Mouse (Mus musculus): ENCODE data around the gene Tmem223. TPM values are rescaled to one million over a fixed set of nuclear protein-coding genes. Genes with fewer than 3 reads are reported as not detected.

The Tmem223 gene
- total RNA-seq (2023), result 20.3 and 22.0 TPM in 2 replicates

DNA sequence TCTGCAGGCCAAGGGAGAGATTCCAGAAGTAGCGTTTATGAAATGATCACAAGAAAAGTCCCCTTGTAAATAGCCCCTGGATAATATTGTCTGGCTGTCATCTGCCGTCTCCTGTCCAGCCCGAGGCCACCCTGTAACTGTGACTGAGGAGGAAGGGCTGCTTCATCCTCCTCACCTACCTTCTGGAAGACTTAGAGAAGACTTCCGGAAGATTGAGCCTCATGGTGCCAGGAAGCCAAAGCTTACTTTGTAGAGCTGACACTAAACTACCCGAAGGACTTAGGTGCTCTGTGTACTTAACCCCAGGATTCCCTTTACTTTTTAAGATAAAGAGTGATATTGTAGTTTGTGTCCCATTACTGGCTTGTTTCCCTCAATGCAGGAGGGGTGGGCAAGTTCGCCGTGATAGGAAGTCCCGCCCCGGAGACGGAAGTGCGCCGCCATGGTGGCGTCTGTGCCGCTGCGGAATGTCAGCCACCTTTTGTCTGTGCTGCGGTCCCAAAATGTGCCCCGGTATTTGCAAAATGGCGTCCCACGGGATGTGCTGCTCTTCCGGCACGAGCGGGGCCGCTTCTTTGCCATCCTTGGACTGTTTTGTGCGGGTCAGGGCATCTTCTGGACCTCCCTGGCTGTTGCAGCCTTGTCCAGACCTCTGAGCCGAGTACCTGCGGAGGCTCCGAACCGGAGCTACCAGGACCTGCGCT lies at the start of gene Tmem223:
Gene Tmem223 (plus strand): TSS at position 430 of the 704 bp plus-strand sequence.

DNA sequence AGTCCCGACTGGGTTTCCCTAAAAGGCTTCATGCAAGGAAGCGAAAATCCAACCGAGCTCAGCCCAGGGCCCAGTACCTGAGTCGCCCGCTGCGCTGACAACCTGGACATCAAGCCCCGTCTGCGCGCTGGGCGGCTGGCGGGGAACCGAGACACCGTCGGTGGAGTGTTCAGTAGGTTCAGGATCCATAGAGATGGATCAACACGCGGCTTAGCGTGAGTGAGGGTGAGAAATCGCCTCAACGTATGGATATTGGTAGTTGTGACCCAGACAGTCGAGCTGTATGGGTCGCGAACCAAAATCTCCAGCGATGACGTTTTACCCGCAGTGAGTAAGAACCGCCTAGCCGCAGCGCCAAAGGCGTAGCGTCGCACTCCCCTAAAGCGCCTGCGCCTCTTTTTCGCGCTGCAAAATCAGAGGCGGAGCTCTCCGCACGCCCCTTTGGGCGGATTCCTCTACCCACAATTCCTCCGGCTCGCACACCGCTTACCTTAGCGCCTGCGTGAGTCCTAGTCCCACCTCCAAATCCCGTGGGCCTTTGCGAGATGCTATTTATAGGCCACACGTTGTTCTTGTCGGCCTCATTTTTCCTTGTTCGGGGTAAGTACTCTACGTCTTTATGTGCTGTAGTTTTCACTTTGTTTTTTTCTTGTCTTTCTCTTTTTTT lies 47.8 kb upstream of the Tmem223 start, which contains the start of gene Slc3a2:
Gene Slc3a2 (minus strand): TSS at position 463 of the 667 bp plus-strand sequence.

GRCm38 (mm10) chr19:8735389-8736159 lies 35.2 kb upstream of the Tmem223 start, which contains the start of gene Wdr74:
Gene Wdr74, plus strand, starts transcription at chr19:8735827.

GRCm38 (mm10) chr19:8740603-8741002 lies 30.2 kb upstream of the Tmem223 start, which contains the start of gene 1700092M07Rik:
Gene 1700092M07Rik, plus strand, starts transcription at chr19:8740718.

DNA sequence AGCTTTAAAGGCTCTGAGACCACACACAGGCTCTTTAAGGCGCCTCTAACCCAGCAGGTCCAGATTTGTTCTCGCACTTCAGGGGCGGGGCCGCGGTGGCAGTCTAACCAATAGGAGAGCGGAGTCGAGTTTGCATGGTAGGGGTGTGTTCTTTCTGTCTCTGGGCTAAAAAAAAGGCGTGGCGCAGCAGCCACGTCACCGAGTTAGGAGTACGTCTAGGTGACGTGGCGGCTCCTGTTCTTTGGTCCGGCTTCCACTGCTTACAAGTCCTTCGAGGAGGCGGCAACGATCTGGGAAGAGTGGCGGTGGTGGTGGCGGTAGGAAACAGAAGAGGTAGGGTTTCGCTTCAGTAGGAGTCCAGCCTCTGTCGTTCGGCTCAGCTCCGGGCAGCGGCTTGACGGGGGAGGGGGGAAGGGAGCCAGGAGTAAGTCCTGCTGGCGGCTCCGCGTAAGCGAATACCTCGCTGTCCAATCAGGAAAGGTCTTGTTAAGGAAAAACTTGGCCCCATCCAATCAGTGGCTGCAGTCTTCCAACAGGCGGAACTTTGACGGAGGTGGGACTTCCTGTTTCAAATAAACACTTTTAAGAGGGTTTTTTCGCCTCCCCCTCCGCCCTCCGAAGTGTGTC lies 29.4 kb upstream of the Tmem223 start, which contains the start of gene Stx5a:
Gene Stx5a (plus strand): TSS at position 171 of the 627 bp plus-strand sequence.

GRCm38 (mm10) chr19:8756635-8757387 lies 14.0 kb upstream of the Tmem223 start, which contains the start of gene Nxf1:
Gene Nxf1, plus strand, starts transcription at chr19:8757073.

DNA sequence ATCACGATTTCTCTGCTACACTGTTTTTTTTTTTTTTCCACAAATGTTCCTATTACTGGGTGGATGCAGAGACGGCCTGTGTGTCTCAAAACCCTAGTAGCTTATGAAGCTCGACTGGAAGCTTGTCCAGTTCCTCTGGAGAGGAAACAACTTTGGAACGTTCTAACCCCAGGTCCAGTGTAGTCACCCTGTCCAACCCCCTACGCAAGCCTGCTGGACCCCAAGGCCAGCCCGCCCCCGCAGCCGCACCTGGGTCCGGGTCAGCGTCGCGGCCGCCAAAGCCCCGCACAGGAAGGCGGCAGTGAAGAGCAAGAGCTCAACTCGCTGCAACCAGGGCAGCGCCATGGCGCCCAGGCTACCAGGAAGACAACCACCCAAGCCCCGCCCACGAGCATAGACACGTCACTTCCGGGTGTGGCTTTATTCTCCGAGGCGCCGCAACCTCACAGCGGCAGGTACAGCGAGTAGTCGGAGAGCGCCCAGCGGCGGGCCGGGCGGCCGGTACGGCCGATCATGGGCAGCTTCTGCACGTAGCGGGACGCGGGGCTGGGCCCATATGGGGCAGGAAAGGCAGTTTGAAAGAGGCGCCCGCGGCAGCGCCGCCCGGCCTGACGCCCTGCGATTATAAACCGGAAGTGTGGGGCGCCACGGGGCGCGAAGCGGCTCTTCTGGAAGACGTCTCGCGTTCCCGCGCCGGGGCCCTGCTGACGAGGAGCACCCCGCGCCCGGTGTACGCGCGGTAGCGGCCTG lies 3.5 kb downstream of the Tmem223 start, which contains the start of gene Tmem179b:
Gene Tmem179b (minus strand): TSS at position 382 of the 750 bp plus-strand sequence.

GRCm38 (mm10) chr19:8786008-8786781 lies 15.4 kb downstream of the Tmem223 start, which contains the start of gene Taf6l:
Gene Taf6l, minus strand, starts transcription at chr19:8786417.

GRCm38 (mm10) chr19:8798264-8798946 lies 27.6 kb downstream of the Tmem223 start, which contains the start of gene Polr2g:
Gene Polr2g, minus strand, starts transcription at chr19:8798577.

GRCm38 (mm10) chr19:8802130-8802821 lies 31.5 kb downstream of the Tmem223 start, which contains the start of gene Zbtb3:
Gene Zbtb3, plus strand, starts transcription at chr19:8802555.

GRCm38 (mm10) chr19:8818801-8819595 lies 48.2 kb downstream of the Tmem223 start, which contains the start of gene Ttc9c:
Gene Ttc9c, minus strand, starts transcription at chr19:8819333.

DNA sequence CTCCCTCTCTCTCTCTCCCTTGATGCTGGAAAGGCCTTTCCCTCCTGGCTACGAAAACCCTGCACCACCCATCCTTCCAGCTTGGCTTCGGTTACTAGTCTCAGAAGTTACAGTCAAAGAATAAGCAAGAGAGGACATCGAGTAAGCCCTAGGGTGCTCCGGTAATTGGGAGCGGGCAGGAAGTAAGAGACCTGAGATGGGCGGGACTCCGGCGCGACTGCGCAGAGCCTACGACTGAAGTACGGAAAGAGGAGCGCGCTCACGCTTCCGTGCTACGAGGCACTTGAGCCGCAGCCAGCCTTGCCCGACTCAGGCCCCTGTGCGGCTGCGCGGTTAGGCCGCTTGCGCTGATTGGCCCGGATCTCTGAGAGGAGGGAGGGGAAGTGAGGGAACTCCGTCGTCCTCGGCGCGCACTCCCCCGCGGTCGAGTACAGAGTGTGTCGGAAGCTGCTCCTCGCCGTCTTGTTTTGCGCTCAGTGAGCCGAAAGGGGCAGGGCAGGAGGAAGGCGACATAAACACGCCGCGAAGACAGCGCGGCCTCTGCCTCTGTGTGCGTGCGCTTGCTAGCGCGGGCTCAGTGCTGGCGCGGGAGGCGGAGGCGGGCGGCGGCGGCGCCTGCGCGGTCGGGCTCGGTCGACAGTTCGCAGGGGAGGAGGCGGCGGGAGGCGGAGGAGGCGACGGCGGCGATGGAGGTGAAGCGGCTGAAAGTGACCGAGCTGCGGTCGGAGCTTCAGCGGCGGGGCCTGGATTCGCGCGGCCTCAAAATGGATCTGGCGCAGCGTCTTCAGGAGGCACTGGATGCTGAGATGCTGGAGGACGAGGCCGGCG lies 49.0 kb downstream of the Tmem223 start, which contains the start of gene Hnrnpul2:
Gene Hnrnpul2 (plus strand): TSS at position 415 of the 828 bp plus-strand sequence.

